Mouse (Mus musculus): ENCODE measurements around the gene Xdh.

- TF ChIP-seq CTCF (IDR thresholded peaks at IDR 0.05; ENCODE audit: extremely low read depth, insufficient read length, insufficient replicate concordance, low read depth, low read length), result no peak
- no peak for TF ChIP-seq POLR2A (IDR thresholded peaks at IDR 0.05; ENCODE audit: low read depth, low read length)
Measured at GRCm38 (mm10) chr17:73944661-73945060, 5.3 kb downstream of the Xdh start.

All from small intestine, adult 2 months (tissue).